Comparison of ENCODE assay signal across 14 mouse cellular contexts in the genomic region with DNA sequence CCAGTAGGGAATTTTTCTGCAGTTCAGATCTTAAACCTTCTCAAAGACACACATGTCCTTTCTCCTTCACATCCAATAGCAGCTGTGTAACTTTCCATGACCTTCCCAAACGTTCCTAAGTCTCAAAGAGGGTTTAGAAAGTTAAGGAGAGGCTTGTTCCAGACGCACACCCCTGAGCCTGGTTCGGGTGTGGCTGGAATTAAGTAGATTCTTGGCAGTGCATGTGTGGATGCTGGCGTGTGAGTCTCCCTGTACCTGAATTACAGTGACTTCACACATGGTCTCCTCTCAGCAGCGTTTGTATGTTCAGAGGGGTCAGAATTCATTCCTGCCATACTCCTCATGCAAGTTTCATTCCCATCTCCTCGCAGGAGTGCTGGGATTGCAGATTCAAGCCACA.
"Had no signal": no experiment of that assay in that cellular context is flagged by ENCODE, and none has a peak within 500 bp of the region (broad histone marks: within the 10 kb centered on the region; RNA-seq: fewer than 3 reads in every experiment).

No protein-coding gene starts in this region.

- DNase-seq: kidney, adult 18-20 months; kidney, adult 9 months; kidney, postnatal 14 days; kidney, postnatal 4 days; left cerebral cortex, postnatal 4 days; liver; lung, embryonic 14.5 days; midbrain, embryonic 14.5 days; right cerebral cortex, postnatal 4 days; thymus, postnatal 25 days had no signal

- ATAC-seq: hindbrain, postnatal 0 days; inflammation-experienced regulatory T-cells, adult 6 months; intestine, embryonic 16.5 days; liver, embryonic 12.5 days had no signal
